Mouse (Mus musculus) urinary bladder, postnatal 25 days (tissue): ENCODE measurements at regions not wholly inside any gene's neighbourhood (a gene's known extent, or its start where the extent isn't known, plus 50 kb on each side); places are given as distances from the start of the nearest gene placed in this dataset.
A peak's percentile ranks its signal among the peaks of the same experiment; 100 is the strongest.

Experiments used
- DNase-seq: peaks from one replicate; pipeline ENCODE4 v3.0.0; 2022; ENCODE audit warnings: low spot score

GRCm38 (mm10) chr14:48330965-48331622 lies 114.8 kb upstream of the Tmem260 start:
- DNase-seq = no peak

DNA sequence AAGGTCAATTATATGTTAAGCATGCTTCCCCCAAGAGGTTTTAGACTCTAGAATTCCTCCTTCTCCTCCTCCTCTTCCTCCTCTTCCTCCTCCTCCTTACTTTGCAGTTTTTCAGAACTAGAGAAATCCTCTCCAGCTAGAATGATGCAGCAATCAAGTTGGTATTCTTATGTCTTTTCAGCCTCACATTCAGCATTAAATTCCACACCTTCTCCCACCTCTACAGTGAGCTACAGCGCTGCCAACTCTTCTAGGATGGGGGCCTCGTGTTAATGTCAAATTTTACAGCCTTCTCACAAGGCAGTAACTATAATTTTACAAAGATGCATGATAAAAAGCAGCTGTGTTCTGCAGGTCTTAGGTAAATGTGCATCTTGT lies 114.3 kb upstream of the Tmem260 start:
- no peak for DNase-seq

GRCm38 (mm10) chr14:48332193-48332592 lies 113.7 kb upstream of the Tmem260 start:
- no peak for DNase-seq

DNA sequence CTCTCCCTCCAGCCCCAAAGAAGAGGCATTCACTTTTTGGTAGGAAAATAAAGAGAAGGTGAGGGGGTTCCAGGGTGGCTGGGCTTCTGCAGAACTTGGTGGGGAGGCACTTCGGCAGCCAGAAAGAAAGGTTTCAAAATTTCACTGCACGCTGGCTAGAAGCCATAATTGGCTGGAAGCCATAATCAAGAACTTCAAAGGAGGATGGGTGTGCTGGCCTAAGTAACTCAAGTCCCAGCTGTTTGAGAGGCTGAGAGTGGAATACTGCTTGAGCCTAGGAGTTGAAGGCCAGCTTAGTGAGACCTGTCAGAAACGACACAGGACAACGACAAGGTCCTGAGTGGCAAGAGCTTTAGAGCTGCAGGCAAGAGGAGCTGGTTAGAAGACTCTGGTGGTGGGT lies 113.3 kb upstream of the Tmem260 start:
- no peak for DNase-seq

DNA sequence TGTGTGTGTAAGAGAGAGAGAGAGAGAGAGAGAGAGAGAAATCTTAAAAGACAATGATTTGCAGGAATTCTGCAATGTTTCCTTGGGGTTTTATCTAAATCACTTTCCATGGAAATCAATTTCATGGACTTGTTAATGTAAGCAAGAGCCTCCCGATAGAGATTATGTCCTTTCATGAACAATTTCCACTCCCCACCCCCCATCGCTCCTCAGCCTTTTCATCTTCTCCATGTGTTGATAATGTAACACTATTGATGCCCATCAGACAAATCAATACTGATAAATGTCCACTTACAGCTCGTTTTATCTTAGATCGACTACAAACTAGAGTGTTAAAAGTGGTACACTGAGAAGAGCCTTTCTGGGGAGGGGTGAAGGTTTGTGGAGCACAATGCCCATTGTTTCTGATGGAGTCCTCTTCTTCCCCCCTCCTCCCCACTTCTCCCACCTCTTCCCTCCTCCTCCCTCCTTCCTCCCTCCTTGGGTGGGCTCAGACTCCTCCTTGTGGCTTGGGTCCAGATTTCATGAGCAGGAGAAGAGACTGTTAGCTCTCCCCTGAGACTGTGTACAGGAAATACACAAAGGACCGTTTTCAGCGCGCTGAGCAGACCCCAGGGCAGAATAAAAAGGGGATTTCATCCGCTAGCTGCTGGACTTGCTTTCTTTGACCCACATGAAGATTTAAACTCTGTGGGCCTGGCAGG lies 111.7 kb upstream of the Tmem260 start:
- DNase-seq = no peak

DNA sequence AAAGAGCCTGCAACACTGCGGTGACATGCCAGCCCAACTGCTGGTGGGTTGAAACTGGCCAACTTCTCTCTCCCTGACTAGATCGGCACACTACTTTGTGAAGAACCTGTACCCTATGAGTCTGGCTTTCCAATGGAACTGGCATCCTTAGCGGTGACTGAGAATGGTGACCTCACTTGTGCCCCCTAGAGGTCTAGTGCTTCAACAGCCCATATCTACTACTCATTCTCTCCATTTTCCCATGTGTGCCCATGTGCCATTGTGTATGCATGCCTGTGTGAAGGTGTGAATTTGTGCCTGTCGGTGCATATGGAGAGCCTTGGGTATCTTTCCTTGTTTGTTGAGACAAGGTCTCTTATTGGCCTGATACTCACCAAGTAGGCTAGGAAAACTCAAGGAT lies 106.5 kb upstream of the Tmem260 start:
- no peak for DNase-seq

DNA sequence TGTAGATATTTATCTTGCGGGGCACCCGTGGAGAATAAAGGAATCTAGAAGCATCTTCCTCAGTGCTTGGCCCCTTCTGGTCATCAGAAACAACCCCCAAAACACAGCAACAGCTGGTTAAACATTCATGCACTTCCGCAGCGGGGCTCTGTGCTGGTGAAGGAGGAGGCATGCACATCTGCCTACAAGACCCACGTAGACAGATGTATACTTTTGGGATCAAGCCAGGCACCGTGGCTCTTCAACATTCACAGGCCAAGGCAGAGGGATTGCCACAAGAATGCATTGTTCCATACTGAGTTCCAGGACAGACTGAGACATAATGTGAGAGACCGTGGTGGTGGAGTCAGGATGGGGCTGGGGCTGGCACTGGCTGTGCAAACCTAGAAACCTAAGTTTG lies 103.0 kb upstream of the Tmem260 start:
- no peak for DNase-seq

DNA sequence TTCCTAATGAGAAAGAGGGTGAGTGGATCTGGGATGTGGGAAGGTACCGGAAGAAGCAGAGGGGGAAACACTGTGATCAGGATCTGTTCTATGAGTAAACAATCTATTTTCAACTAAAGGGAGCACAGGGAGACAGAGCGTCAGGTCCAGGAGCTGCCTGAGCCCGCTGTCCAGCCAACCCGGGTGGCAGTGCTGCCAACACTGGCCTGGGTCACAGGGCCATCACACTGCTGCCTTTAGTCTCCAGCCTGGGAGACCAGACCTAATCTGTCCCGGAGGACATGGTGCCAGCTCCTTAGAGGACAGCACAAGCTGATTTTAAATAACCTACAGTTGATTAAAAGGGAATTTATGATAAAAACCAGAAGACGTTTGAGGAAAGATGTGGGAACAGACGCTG lies 100.0 kb upstream of the Tmem260 start:
- DNase-seq = no peak

GRCm38 (mm10) chr14:48349392-48350044 lies 96.4 kb upstream of the Tmem260 start:
- DNase-seq = no peak

DNA sequence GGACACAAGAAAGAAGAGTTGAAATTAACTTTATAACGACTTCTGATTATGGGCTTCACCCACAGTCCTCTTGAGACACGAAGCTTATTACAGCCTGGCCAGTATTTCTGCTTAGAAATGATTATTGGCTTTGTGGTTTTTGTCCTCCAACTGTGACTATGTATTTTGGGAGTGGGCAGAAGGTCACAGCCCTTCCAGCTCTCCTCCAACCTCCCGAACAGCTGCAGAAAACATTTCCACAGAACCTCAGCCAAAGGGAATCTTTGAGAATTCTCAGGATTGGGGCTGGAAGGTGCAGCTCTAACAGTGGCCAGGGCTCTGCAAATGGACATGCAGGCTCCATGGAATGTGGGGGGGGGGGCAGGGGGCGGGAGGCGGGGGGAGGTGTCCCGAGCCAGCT lies 94.3 kb upstream of the Tmem260 start:
- no peak for DNase-seq

DNA sequence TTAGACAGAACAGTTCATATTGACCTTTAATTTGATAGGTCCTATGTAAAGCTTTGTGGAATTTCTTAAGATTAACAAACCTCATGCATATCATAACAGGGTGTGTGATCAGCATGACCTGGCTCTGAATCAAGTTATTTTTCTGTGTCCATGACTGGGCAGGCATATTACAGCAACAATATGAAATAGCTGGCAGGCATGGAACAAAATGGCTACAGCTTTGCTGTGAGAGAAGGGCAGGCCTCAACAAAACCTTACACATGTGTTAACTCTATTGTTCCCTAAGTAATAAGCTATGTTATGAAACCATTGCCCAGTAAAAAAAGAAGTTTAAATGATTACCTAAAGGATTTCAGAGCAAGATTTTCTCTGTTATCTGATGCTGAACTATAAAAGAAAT lies 93.1 kb upstream of the Tmem260 start:
- DNase-seq = no peak

DNA sequence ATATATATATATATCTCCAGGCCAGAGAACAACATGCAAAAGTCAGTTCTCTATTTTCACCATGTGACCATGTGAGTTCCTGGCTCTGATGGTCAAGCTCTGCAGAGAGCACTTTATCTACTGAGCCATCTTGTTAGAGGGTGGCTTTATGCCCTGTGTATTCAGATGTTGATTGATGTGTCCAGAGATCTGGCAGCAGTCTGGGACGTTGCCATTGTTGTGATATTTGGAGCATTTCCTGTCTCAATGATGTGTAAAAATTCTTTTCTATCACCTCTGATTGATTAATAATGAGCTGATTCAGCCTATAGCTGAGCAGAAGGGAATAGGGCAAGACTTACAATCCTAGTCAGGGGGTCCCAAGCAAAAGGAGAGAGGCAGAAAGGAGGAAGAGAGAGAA lies 91.7 kb upstream of the Tmem260 start:
- no peak for DNase-seq

DNA sequence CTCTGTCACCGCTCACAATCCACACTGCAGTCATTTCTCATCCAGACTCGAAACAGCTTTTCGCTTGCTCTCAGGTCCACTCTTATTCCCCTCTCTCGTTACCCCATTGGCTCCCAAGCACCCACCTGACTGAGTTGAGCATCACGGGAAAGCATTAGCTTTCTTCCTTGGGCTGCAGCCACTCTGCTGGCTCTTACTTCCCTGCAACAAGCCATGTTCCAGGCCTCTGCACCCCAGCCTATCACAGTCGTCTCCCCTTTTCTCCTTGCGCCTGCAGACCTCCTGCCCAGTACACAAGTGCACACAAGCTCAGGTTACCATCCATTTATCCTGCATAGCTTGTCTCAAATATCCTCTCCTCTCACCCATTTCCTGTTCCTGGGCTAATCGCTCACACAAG lies 88.5 kb upstream of the Tmem260 start:
- DNase-seq = no peak

DNA sequence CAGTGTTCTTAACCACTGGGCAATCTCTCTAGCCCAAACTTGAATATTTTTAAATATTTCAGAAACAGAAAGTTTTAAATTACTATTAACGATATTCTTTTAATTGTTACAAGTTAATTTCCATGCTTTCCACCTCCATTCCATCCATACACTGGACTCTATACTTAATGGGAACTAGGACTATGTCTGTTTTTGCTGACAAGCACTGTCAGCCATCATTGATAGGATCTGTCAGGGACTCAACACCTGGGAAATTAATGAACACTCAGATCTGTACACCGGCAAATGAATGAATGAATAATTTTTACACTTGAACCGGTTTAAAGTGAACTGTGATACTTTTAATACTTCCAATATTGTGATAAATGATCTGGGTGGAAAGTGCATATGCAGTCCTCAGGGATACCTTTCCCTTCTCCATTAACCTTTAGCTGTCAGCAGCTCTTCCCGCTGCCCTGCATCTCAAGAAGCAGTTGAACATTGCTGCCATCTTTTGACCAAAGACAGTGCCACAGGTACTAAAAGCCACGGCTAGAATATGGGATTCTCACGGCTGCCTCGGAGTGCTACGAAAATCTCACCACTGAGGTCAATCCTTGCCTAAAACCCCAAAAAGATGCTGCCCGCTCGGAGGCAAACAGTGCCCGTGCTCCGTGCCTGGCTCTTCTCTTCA lies 87.3 kb upstream of the Tmem260 start:
- no peak for DNase-seq

DNA sequence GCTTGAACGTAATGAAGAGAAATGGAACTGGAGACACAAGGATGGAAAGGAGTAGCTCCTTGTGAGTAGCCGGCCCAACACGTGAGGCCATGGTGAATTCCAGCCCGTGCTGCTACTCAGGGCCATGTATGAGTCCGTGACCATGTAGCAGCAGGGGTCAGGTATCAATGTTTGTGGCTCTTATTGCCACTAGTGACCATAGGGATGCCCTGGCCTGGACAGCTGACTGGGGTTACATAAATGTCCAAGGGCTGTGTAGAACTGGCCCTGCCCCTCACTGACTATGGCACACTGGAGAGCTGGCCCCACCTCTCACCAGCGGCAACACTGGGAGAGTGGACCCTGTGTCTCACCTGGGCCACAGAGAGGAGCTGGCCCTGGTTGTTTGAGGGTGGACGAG lies 84.1 kb upstream of the Tmem260 start:
- no peak for DNase-seq

DNA sequence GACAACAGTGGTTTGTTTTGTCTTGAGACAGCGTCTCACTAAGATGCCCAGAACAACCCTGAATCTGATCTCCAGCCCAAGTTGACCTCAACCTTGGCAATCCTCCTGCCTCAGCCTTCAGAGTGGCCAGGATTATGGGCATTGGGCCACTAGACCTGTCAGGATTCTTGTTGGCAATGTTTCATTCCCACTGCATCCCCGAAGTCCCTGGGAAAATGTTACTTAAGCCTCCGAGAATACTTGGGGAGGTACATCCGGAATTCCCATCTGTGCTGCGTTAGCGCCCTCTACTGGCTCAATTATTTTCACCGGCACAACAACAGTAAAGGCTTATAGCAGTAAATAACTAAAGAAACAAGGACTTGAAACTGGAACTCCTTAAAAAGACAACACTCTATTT lies 78.9 kb upstream of the Tmem260 start:
- peak; percentile 73 for DNase-seq

- DNase-seq = no peak
Measured at GRCm38 (mm10) chr14:48370322-48370721, 75.6 kb upstream of the Tmem260 start.

DNA sequence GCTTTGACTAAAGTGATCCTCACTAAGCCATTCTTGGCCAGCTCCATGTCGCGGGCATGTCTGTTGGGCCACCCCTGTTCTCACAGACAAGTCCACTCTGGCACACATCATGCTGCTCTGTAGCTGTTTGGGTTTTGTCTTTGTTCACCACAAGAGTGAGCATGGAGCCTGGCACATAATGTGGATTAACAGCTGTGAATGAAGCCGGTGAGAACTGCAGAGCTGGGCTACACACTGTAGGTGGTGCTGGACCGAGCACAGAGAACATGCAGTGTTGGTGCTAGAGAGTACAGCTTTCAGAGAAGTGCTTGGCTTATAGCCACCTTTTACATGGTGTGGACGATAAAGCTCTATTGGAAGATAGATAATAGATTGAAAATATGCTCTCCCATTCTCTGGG lies 74.2 kb upstream of the Tmem260 start:
- DNase-seq = no peak

GRCm38 (mm10) chr14:48376112-48376511 lies 69.8 kb upstream of the Tmem260 start:
- DNase-seq = no peak
